Mouse (Mus musculus): Measurements from ENCODE around the gene Msi2. TPM values are rescaled to one million over a fixed set of nuclear protein-coding genes. Genes with fewer than 3 reads are reported as not detected.
A peak's percentile ranks its signal among the peaks of the same experiment; 100 is the strongest.

The Msi2 gene
- polyA plus RNA-seq, 1 experiment from 2014 or later, result 24.5 TPM

GRCm38 (mm10) chr11:88550083-88550907 lies 168.0 kb downstream of the Msi2 start:
- 59% methylated on average over 6 of the region's 6 CpGs for WGBS
- Histone ChIP-seq H3K4me1 (replicated peaks; ENCODE audit: insufficient read depth, low read length) (peaks cover 54% of the 10 kb centered on the region), H3K9ac (ENCODE audit: low read depth, low read length) (no peak overlapping the region), H3K27me3 (ENCODE audit: insufficient read depth, low read length) (no peaks in the 10 kb centered on the region), H3K27ac (peak overlapping the region; percentile 27; the same call in 1 of the 2 replicates), H3K4me3 (replicated peaks; ENCODE audit: low read depth, low read length) (no peak overlapping the region), H3K4me2 (ENCODE audit: low read length) (no peak overlapping the region), H3K36me3 (ENCODE audit: insufficient read depth, low read length) (no peaks in the 10 kb centered on the region), H3K9me3 (replicated peaks; ENCODE audit: low read length) (no peaks in the 10 kb centered on the region)
- ATAC-seq (replicated peaks; ENCODE audit: low FRiP score, low read depth) (no peak), DNase-seq (ENCODE audit: low spot score) (no peak)
- peak; percentile 27; the same call in 1 of the 2 replicates for TF ChIP-seq CTCF (IDR thresholded peaks at IDR 0.05; ENCODE audit: low read depth)

- H3K9ac ChIP-seq (ENCODE audit: low read depth, low read length), result no peak overlapping the region
- 93% methylated on average over 13 of the region's 13 CpGs for WGBS
- TF ChIP-seq CTCF (IDR thresholded peaks at IDR 0.05; ENCODE audit: low read depth), result no peak
- no peak for ATAC-seq (replicated peaks; ENCODE audit: low FRiP score, low read depth)
- H3K4me1 ChIP-seq (replicated peaks; ENCODE audit: insufficient read depth, low read length), result peaks cover 46% of the 10 kb centered on the region
- H3K9me3 ChIP-seq (replicated peaks; ENCODE audit: low read length), result no peaks in the 10 kb centered on the region
- H3K27me3 ChIP-seq (ENCODE audit: insufficient read depth, low read length), result no peaks in the 10 kb centered on the region
- H3K36me3 ChIP-seq (ENCODE audit: insufficient read depth, low read length), result no peaks in the 10 kb centered on the region
- H3K4me3 ChIP-seq (replicated peaks; ENCODE audit: low read depth, low read length), result no peak overlapping the region
- no peak for DNase-seq (ENCODE audit: low spot score)
- no peak overlapping the region for H3K4me2 ChIP-seq (ENCODE audit: low read length)
- H3K27ac ChIP-seq, result no peak overlapping the region
Measured at GRCm38 (mm10) chr11:88549529-88549900, 168.8 kb downstream of the Msi2 start.

GRCm38 (mm10) chr11:88548832-88549528 lies 169.3 kb downstream of the Msi2 start:
- DNase-seq (ENCODE audit: low spot score) (no peak), ATAC-seq (replicated peaks; ENCODE audit: low FRiP score, low read depth) (no peak)
- Histone ChIP-seq H3K9me3 (replicated peaks; ENCODE audit: low read length) (no peaks in the 10 kb centered on the region), H3K4me1 (replicated peaks; ENCODE audit: insufficient read depth, low read length) (peaks cover 41% of the 10 kb centered on the region), H3K27ac (no peak overlapping the region), H3K9ac (ENCODE audit: low read depth, low read length) (no peak overlapping the region), H3K36me3 (ENCODE audit: insufficient read depth, low read length) (no peaks in the 10 kb centered on the region), H3K4me3 (replicated peaks; ENCODE audit: low read depth, low read length) (no peak overlapping the region), H3K4me2 (ENCODE audit: low read length) (no peak overlapping the region), H3K27me3 (ENCODE audit: insufficient read depth, low read length) (no peaks in the 10 kb centered on the region)
- WGBS, result 81% methylated on average over 6 of the region's 6 CpGs
- TF ChIP-seq CTCF (IDR thresholded peaks at IDR 0.05; ENCODE audit: low read depth), result no peak

- H3K27me3 ChIP-seq (ENCODE audit: insufficient read depth, low read length), result no peaks in the 10 kb centered on the region
- H3K4me1 ChIP-seq (replicated peaks; ENCODE audit: insufficient read depth, low read length), result peaks cover 36% of the 10 kb centered on the region
- 54% methylated on average over 7 of the region's 7 CpGs for WGBS
- TF ChIP-seq CTCF (IDR thresholded peaks at IDR 0.05; ENCODE audit: low read depth), result no peak
- H3K9me3 ChIP-seq (replicated peaks; ENCODE audit: low read length), result no peaks in the 10 kb centered on the region
- H3K36me3 ChIP-seq (ENCODE audit: insufficient read depth, low read length), result no peaks in the 10 kb centered on the region
- H3K9ac ChIP-seq (ENCODE audit: low read depth, low read length), result no peak overlapping the region
- no peak overlapping the region for H3K4me3 ChIP-seq (replicated peaks; ENCODE audit: low read depth, low read length)
- no peak overlapping the region for H3K4me2 ChIP-seq (ENCODE audit: low read length)
- DNase-seq (ENCODE audit: low spot score), result no peak
- no peak for ATAC-seq (replicated peaks; ENCODE audit: low FRiP score, low read depth)
- H3K27ac ChIP-seq, result no peak overlapping the region
Measured at GRCm38 (mm10) chr11:88548423-88548822, 169.9 kb downstream of the Msi2 start.

GRCm38 (mm10) chr11:88543771-88544170 lies 174.5 kb downstream of the Msi2 start:
- ATAC-seq (replicated peaks; ENCODE audit: low FRiP score, low read depth) (no peak), DNase-seq (ENCODE audit: low spot score) (no peak)
- Histone ChIP-seq H3K4me1 (replicated peaks; ENCODE audit: insufficient read depth, low read length) (peaks cover 30% of the 10 kb centered on the region), H3K36me3 (ENCODE audit: insufficient read depth, low read length) (no peaks in the 10 kb centered on the region), H3K9ac (ENCODE audit: low read depth, low read length) (no peak overlapping the region), H3K4me3 (replicated peaks; ENCODE audit: low read depth, low read length) (no peak overlapping the region), H3K4me2 (ENCODE audit: low read length) (no peak overlapping the region), H3K9me3 (replicated peaks; ENCODE audit: low read length) (no peaks in the 10 kb centered on the region), H3K27me3 (ENCODE audit: insufficient read depth, low read length) (no peaks in the 10 kb centered on the region), H3K27ac (no peak overlapping the region)
- no peak for TF ChIP-seq CTCF (IDR thresholded peaks at IDR 0.05; ENCODE audit: low read depth)
- 63% methylated on average over 6 of the region's 6 CpGs for WGBS

GRCm38 (mm10) chr11:88542817-88543216 lies 175.5 kb downstream of the Msi2 start:
- no peaks in the 10 kb centered on the region for H3K36me3 ChIP-seq (ENCODE audit: insufficient read depth, low read length)
- H3K27ac ChIP-seq, result no peak overlapping the region
- no peak overlapping the region for H3K4me2 ChIP-seq (ENCODE audit: low read length)
- no peaks in the 10 kb centered on the region for H3K27me3 ChIP-seq (ENCODE audit: insufficient read depth, low read length)
- TF ChIP-seq CTCF (IDR thresholded peaks at IDR 0.05; ENCODE audit: low read depth), result no peak
- peaks cover 34% of the 10 kb centered on the region for H3K4me1 ChIP-seq (replicated peaks; ENCODE audit: insufficient read depth, low read length)
- ATAC-seq (replicated peaks; ENCODE audit: low FRiP score, low read depth) (no peak), DNase-seq (ENCODE audit: low spot score) (no peak)
- H3K9ac ChIP-seq (ENCODE audit: low read depth, low read length), result no peak overlapping the region
- H3K9me3 ChIP-seq (replicated peaks; ENCODE audit: low read length), result no peaks in the 10 kb centered on the region
- H3K4me3 ChIP-seq (replicated peaks; ENCODE audit: low read depth, low read length), result no peak overlapping the region
- 40% methylated on average over 3 of the region's 3 CpGs for WGBS

All from kidney, postnatal 0 days (tissue).